Mouse (Mus musculus) adrenal gland, adult 2 months (tissue): ENCODE data around the gene Ndufaf5. TPM values are rescaled to one million over a fixed set of nuclear protein-coding genes. Genes with fewer than 3 reads are reported as not detected.

Experiments
- polyA plus RNA-seq: library from polyadenylated mRNA; depleted of rRNA; stranded (reverse); fragments of >200 nt; gene quantifications from 2 replicates; pipeline ENCODE4 v1.2.3, GENCODE M21; 2012; rRNA removed
- total RNA-seq, 2 experiments: library from RNA; stranded (reverse); gene quantifications; 2 replicates each; pipeline ENCODE4 v1.2.3; 2021

Ndufaf5 gene
- total and polyA plus RNA-seq, 3 experiments = 2.2 to 27.1 (median 22.1) TPM

Other genes starting within 250 kb of the Ndufaf5 start
- 10 to 100 TPM in 1 of 2 experiments, 1 to 10 TPM in 1; 7.3 to 11.5 TPM for gene Tasp1, start 103.8 kb upstream of the Ndufaf5 start, total RNA-seq
- gene Tasp1, start 103.8 kb upstream of the Ndufaf5 start, polyA plus RNA-seq = 3.4 and 4.0 TPM in 2 replicates
- gene Gm17374, start 18.6 kb upstream of the Ndufaf5 start, total RNA-seq = not detected
- gene Gm17374, start 18.6 kb upstream of the Ndufaf5 start, polyA plus RNA-seq = not detected in 2 replicates
- 10 to 100 TPM; 22.6 to 23.9 TPM for gene Esf1, start 85 bp upstream of the Ndufaf5 start, total RNA-seq
- 0.09 and 0.24 TPM in 2 replicates for gene Esf1, start 85 bp upstream of the Ndufaf5 start, polyA plus RNA-seq
- gene Sel1l2, start 219.1 kb downstream of the Ndufaf5 start, total RNA-seq = not detected
- not detected in 2 replicates for gene Sel1l2, start 219.1 kb downstream of the Ndufaf5 start, polyA plus RNA-seq
- 1 to 10 TPM; 8.1 to 8.3 TPM for gene Macrod2, start 224.7 kb downstream of the Ndufaf5 start, total RNA-seq
- 5.8 and 8.4 TPM in 2 replicates for gene Macrod2, start 224.7 kb downstream of the Ndufaf5 start, polyA plus RNA-seq